Mouse (Mus musculus): ENCODE measurements around the gene Dnaic1. TPM values are rescaled to one million over a fixed set of nuclear protein-coding genes. Genes with fewer than 3 reads are reported as not detected.

The Dnaic1 gene
- 8.2 and 10.3 TPM in 2 replicates for polyA plus RNA-seq (2012; rRNA removed)

- Histone ChIP-seq H3K4me1 (ENCODE audit: control insufficient read depth, insufficient read depth, low read length) (peaks cover 2% of the 10 kb centered on the region), H3K4me3 (replicated peaks; ENCODE audit: extremely low read depth, low read depth, low read length) (peak within 1 kb of the TSS; percentile 74)
- peak; percentile 96 for DNase-seq
- WGBS, result under 1% methylated on average over 41 of the region's 41 CpGs
- peak; percentile 14; the same call in 1 of the 2 replicates for TF ChIP-seq CTCF (IDR thresholded peaks at IDR 0.05; ENCODE audit: insufficient read depth, low read length)
- peak; percentile 84; the same call in 1 of the 2 replicates for TF ChIP-seq POLR2A (IDR thresholded peaks at IDR 0.05; ENCODE audit: borderline replicate concordance, extremely low read depth, low read depth, low read length)
These were observed at the start of gene Dnaic1, which contains the start of gene Fam219a for GRCm38 (mm10) chr4:41569411-41569885. TSS of gene Dnaic1 (plus strand) at chr4:41569775. TSS of gene Fam219a (minus strand) at chr4:41569538.

- DNase-seq, result no peak
These were observed 48.9 kb upstream of the Dnaic1 start for GRCm38 (mm10) chr4:41520641-41521040.

GRCm38 (mm10) chr4:41522136-41522535 is 47.4 kb upstream of the Dnaic1 start:
- TF ChIP-seq POLR2A (IDR thresholded peaks at IDR 0.05; ENCODE audit: borderline replicate concordance, extremely low read depth, low read depth, low read length) (no peak), CTCF (IDR thresholded peaks at IDR 0.05; ENCODE audit: insufficient read depth, low read length) (no peak)
- 84% methylated on average over 6 of the region's 6 CpGs for WGBS
- DNase-seq, result no peak
- no peaks in the 10 kb centered on the region for H3K4me1 ChIP-seq (ENCODE audit: control insufficient read depth, insufficient read depth, low read length)
- H3K4me3 ChIP-seq (replicated peaks; ENCODE audit: extremely low read depth, low read depth, low read length), result no peak overlapping the region

More at GRCm38 (mm10) chr4:41520641-41521040, 48.9 kb upstream of the Dnaic1 start:
- no peak for TF ChIP-seq POLR2A (IDR thresholded peaks at IDR 0.05; ENCODE audit: borderline replicate concordance, extremely low read depth, low read depth, low read length)
- Histone ChIP-seq H3K4me1 (ENCODE audit: control insufficient read depth, insufficient read depth, low read length) (no peaks in the 10 kb centered on the region), H3K4me3 (replicated peaks; ENCODE audit: extremely low read depth, low read depth, low read length) (no peak overlapping the region)
- 58% methylated on average over 14 of the region's 14 CpGs for WGBS

- no peak overlapping the region for H3K4me3 ChIP-seq (replicated peaks; ENCODE audit: extremely low read depth, low read depth, low read length)
- WGBS, result 59% methylated on average over 5 of the region's 5 CpGs
- no peaks in the 10 kb centered on the region for H3K4me1 ChIP-seq (ENCODE audit: control insufficient read depth, insufficient read depth, low read length)
- 0 out of 2 replicates have a peak, but pooled peaks have one; percentile 10 for TF ChIP-seq CTCF (IDR thresholded peaks at IDR 0.05; ENCODE audit: insufficient read depth, low read length)
- no peak for TF ChIP-seq POLR2A (IDR thresholded peaks at IDR 0.05; ENCODE audit: borderline replicate concordance, extremely low read depth, low read depth, low read length)
- peak; percentile 28 for DNase-seq
These were observed 46.8 kb upstream of the Dnaic1 start for GRCm38 (mm10) chr4:41522788-41523187.

GRCm38 (mm10) chr4:41523839-41524238 is 45.7 kb upstream of the Dnaic1 start:
- 72% methylated on average over 7 of the region's 7 CpGs for WGBS

GRCm38 (mm10) chr4:41524829-41525228 is 44.7 kb upstream of the Dnaic1 start:
- DNase-seq, result no peak
- TF ChIP-seq CTCF (IDR thresholded peaks at IDR 0.05; ENCODE audit: insufficient read depth, low read length) (no peak), POLR2A (IDR thresholded peaks at IDR 0.05; ENCODE audit: borderline replicate concordance, extremely low read depth, low read depth, low read length) (no peak)
- Histone ChIP-seq H3K4me3 (replicated peaks; ENCODE audit: extremely low read depth, low read depth, low read length) (no peak overlapping the region), H3K4me1 (ENCODE audit: control insufficient read depth, insufficient read depth, low read length) (no peaks in the 10 kb centered on the region; the same call in 1 of the 2 replicates)
- WGBS, result 68% methylated on average over 9 of the region's 9 CpGs

More at GRCm38 (mm10) chr4:41523839-41524238, 45.7 kb upstream of the Dnaic1 start:
- Histone ChIP-seq H3K4me1 (ENCODE audit: control insufficient read depth, insufficient read depth, low read length) (no peaks in the 10 kb centered on the region), H3K4me3 (replicated peaks; ENCODE audit: extremely low read depth, low read depth, low read length) (no peak overlapping the region)
- TF ChIP-seq POLR2A (IDR thresholded peaks at IDR 0.05; ENCODE audit: borderline replicate concordance, extremely low read depth, low read depth, low read length) (no peak), CTCF (IDR thresholded peaks at IDR 0.05; ENCODE audit: insufficient read depth, low read length) (no peak)
- no peak for DNase-seq

- no peak for TF ChIP-seq POLR2A (IDR thresholded peaks at IDR 0.05; ENCODE audit: borderline replicate concordance, extremely low read depth, low read depth, low read length)
- no peak for TF ChIP-seq CTCF (IDR thresholded peaks at IDR 0.05; ENCODE audit: insufficient read depth, low read length)
- 65% methylated on average over 7 of the region's 7 CpGs for WGBS
- no peak for DNase-seq
- Histone ChIP-seq H3K4me1 (ENCODE audit: control insufficient read depth, insufficient read depth, low read length) (no peaks in the 10 kb centered on the region; the same call in 1 of the 2 replicates), H3K4me3 (replicated peaks; ENCODE audit: extremely low read depth, low read depth, low read length) (no peak overlapping the region)
These were observed 43.0 kb upstream of the Dnaic1 start for GRCm38 (mm10) chr4:41526553-41526952.

GRCm38 (mm10) chr4:41527076-41527475 is 42.5 kb upstream of the Dnaic1 start:
- 64% methylated on average over 13 of the region's 13 CpGs for WGBS
- H3K4me3 ChIP-seq (replicated peaks; ENCODE audit: extremely low read depth, low read depth, low read length), result no peak overlapping the region
- TF ChIP-seq POLR2A (IDR thresholded peaks at IDR 0.05; ENCODE audit: borderline replicate concordance, extremely low read depth, low read depth, low read length) (no peak), CTCF (IDR thresholded peaks at IDR 0.05; ENCODE audit: insufficient read depth, low read length) (no peak)
- DNase-seq, result no peak
- H3K4me1 ChIP-seq (ENCODE audit: control insufficient read depth, insufficient read depth, low read length), result no peaks in the 10 kb centered on the region; the same call in 1 of the 2 replicates

GRCm38 (mm10) chr4:41527996-41528395 is 41.6 kb upstream of the Dnaic1 start:
- Histone ChIP-seq H3K4me3 (replicated peaks; ENCODE audit: extremely low read depth, low read depth, low read length) (no peak overlapping the region), H3K4me1 (ENCODE audit: control insufficient read depth, insufficient read depth, low read length) (no peaks in the 10 kb centered on the region; the same call in 1 of the 2 replicates)
- no peak for DNase-seq
- TF ChIP-seq POLR2A (IDR thresholded peaks at IDR 0.05; ENCODE audit: borderline replicate concordance, extremely low read depth, low read depth, low read length), result no peak
- 21% methylated on average over 8 of the region's 8 CpGs for WGBS

- H3K4me1 ChIP-seq (ENCODE audit: control insufficient read depth, insufficient read depth, low read length), result no peaks in the 10 kb centered on the region; the same call in 1 of the 2 replicates
- TF ChIP-seq POLR2A (IDR thresholded peaks at IDR 0.05; ENCODE audit: borderline replicate concordance, extremely low read depth, low read depth, low read length) (no peak), CTCF (IDR thresholded peaks at IDR 0.05; ENCODE audit: insufficient read depth, low read length) (no peak)
- no peak for DNase-seq
- WGBS, result 31% methylated on average over 6 of the region's 6 CpGs
- no peak overlapping the region for H3K4me3 ChIP-seq (replicated peaks; ENCODE audit: extremely low read depth, low read depth, low read length)
These were observed 37.2 kb upstream of the Dnaic1 start for GRCm38 (mm10) chr4:41532420-41532819.

Measured in lung, adult 2 months (tissue).